Mouse (Mus musculus) myocyte (in vitro differentiated cells): ENCODE measurements at regions not wholly inside any gene's neighbourhood (a gene's known extent, or its start where the extent isn't known, plus 50 kb on each side); places are given as distances from the start of the nearest gene placed in this dataset.

Source experiments
- H3K27me3 ChIP-seq: one replicate; pipeline ENCODE4 v1.6.1; 2011; ENCODE audit not compliant: control insufficient read depth, insufficient read depth, insufficient read length
- H3K36me3 ChIP-seq: one replicate; pipeline ENCODE4 v1.6.1; 2011; ENCODE audit not compliant: control insufficient read depth, insufficient read depth
- H3K4me2 ChIP-seq: one replicate; pipeline ENCODE4 v1.6.1; 2011; ENCODE audit warnings: low read depth, control low read depth
- H3K4me3 ChIP-seq: one replicate; pipeline ENCODE4 v1.5.1; 2011; ENCODE audit warnings: mild to moderate bottlenecking, control low read depth, moderate library complexity
- H3K79me2 ChIP-seq: one replicate; pipeline ENCODE4 v1.6.1; 2011; ENCODE audit not compliant: control insufficient read depth, insufficient read depth
- H3ac ChIP-seq: one replicate; pipeline ENCODE4 v1.6.1; 2011; ENCODE audit not compliant: control insufficient read depth, insufficient read length
- CEBPB ChIP-seq: IDR thresholded peaks from 2 replicates; pipeline ENCODE4 v1.6.1; 2011; ENCODE audit warnings: mild to moderate bottlenecking, moderate library complexity; ENCODE audit not compliant: poor library complexity, insufficient read depth, severe bottlenecking
- E2F4 ChIP-seq: IDR thresholded peaks from one replicate; pipeline ENCODE4 v1.6.1; 2011; ENCODE audit warnings: mild to moderate bottlenecking, control low read depth, moderate library complexity; ENCODE audit not compliant: insufficient read depth
- MAX ChIP-seq: IDR thresholded peaks from one replicate; pipeline ENCODE4 v1.6.1; 2011; ENCODE audit warnings: low read depth, mild to moderate bottlenecking, control low read depth
- MYOD1 ChIP-seq, 3 experiments: IDR thresholded peaks; one replicate each; pipeline ENCODE4 v1.6.1; 2011; ENCODE audit warnings: control low read depth in 2 of 3, low read depth in 2 of 3, mild to moderate bottlenecking in 2 of 3, moderate library complexity in 1 of 3; ENCODE audit not compliant: insufficient read length in 2 of 3, control insufficient read depth in 1 of 3
- MYOG ChIP-seq, 3 experiments: IDR thresholded peaks; one replicate each; pipeline ENCODE4 v1.6.1; 2011; ENCODE audit warnings: control low read depth in 2 of 3, low read depth in 2 of 3, mild to moderate bottlenecking in 2 of 3; ENCODE audit not compliant: insufficient read length in 2 of 3, control insufficient read depth in 1 of 3, insufficient read depth in 1 of 3
- POLR2A ChIP-seq: IDR thresholded peaks from one replicate; pipeline ENCODE4 v1.6.1; 2011; ENCODE audit warnings: low read depth, mild to moderate bottlenecking, control low read depth, moderate library complexity; ENCODE audit not compliant: insufficient read length
- POLR2AphosphoS2 ChIP-seq: IDR thresholded peaks from one replicate; pipeline ENCODE4 v1.6.1; 2011; ENCODE audit warnings: low read depth, control low read depth; ENCODE audit not compliant: insufficient read length
- REST ChIP-seq: IDR thresholded peaks from one replicate; pipeline ENCODE4 v1.6.1; 2011; ENCODE audit warnings: mild to moderate bottlenecking, control low read depth, moderate library complexity; ENCODE audit not compliant: insufficient read depth, insufficient read length
- SRF ChIP-seq: IDR thresholded peaks from one replicate; pipeline ENCODE4 v1.6.1; 2011; ENCODE audit warnings: low read depth; ENCODE audit not compliant: control insufficient read depth, insufficient read length
- TCF12 ChIP-seq: IDR thresholded peaks from one replicate; pipeline ENCODE4 v1.6.1; 2011; ENCODE audit warnings: mild to moderate bottlenecking, control low read depth; ENCODE audit not compliant: poor library complexity, insufficient read depth, severe bottlenecking
- TCF3 ChIP-seq: IDR thresholded peaks from one replicate; pipeline ENCODE4 v1.6.1; 2011; ENCODE audit warnings: low read depth, control low read depth; ENCODE audit not compliant: insufficient read length
- USF1 ChIP-seq: IDR thresholded peaks from one replicate; pipeline ENCODE4 v1.6.1; 2011; ENCODE audit warnings: low read depth, mild to moderate bottlenecking, control low read depth, moderate library complexity

DNA sequence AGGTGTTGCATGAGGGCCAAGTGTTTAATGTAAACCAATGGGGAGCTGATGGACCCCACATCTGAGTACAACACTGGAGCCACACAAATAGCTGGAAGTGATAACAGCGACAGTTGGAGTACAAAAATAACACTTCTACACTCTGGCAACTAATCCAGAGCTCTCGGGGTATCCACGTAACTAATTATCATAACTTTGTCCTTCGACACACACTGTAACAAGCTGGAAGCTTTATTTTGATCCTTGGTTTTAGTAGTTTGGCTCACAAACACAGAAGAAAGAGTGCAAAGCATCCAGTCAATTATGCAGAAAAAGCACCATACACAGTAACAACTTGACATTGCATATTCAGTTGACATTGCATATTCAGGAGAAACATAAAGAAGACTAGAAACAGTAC, 884.8 kb upstream of the Celf2 start:
- Histone ChIP-seq H3K4me2 (no peak overlapping the region), H3K27me3 (no peaks in the 10 kb centered on the region), H3ac (no peak overlapping the region), H3K79me2 (no peaks in the 10 kb centered on the region), H3K36me3 (no peaks in the 10 kb centered on the region), H3K4me3 (no peak overlapping the region)
- TF ChIP-seq POLR2A, result no peak
- TF ChIP-seq E2F4, result no peak

DNA sequence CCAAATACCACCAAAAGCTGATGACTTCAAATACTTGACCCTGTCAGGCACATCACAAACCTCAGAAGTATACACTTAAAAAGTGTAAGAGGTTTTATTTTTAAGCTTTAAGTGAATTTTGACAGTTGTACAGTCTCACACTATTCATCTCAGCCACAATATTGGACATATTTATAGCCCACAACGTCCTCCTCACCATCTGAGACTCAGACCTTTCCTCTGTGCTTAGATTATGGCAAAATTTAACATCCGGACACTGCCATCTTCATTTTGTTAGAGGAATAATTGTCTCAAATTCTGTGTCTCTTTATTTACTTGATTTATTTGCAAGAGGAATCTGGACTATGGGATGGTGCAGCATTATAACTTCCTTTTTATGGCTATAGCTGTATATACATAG, 880.2 kb upstream of the Celf2 start:
- Histone ChIP-seq H3K4me3 (no peak overlapping the region), H3K27me3 (no peaks in the 10 kb centered on the region), H3ac (no peak overlapping the region), H3K79me2 (no peaks in the 10 kb centered on the region), H3K36me3 (no peaks in the 10 kb centered on the region), H3K4me2 (no peak overlapping the region)
- TF ChIP-seq REST, result no peak
- no peak for TF ChIP-seq TCF12
- TF ChIP-seq SRF, result no peak
- no peak for TF ChIP-seq POLR2A
- TF ChIP-seq E2F4, result no peak
- no peak for TF ChIP-seq CEBPB
- no peak for TF ChIP-seq MAX
- no peak for TF ChIP-seq POLR2AphosphoS2
- TF ChIP-seq USF1, result no peak
- no peak for TF ChIP-seq TCF3
- no peak for TF ChIP-seq MYOG (IDR thresholded peaks at IDR 0.05; ENCODE audit: control insufficient read depth in 1 of 3, insufficient read depth in 1 of 3, insufficient read length in 2 of 3, low read depth in 2 of 3)
- TF ChIP-seq MYOD1 (IDR thresholded peaks at IDR 0.05; ENCODE audit: control insufficient read depth in 1 of 3, insufficient read length in 2 of 3, low read depth in 2 of 3), result no peak

DNA sequence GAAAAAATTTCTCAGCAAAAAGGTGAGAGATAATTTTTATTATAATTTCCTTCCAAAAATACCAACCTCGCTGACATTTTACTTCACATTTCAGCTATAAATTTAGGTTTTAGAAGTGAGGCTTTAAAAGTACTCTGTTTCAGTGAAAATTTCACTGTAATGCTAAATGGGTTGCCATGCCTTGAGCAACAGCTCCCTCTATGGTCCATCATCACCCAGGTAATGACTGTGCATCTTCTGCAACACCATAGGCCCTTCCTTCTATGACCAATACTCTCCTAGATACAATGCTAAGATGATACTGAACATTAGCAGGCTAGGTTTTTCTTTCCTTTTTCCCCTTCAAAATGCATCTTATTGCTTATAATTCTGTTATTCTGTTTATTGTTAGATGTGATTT, 870.9 kb upstream of the Celf2 start:
- H3K4me2 ChIP-seq, result no peak overlapping the region
- H3K4me3 ChIP-seq, result no peak overlapping the region
- no peaks in the 10 kb centered on the region for H3K79me2 ChIP-seq
- TF ChIP-seq USF1 (no peak), MYOG (IDR thresholded peaks at IDR 0.05; ENCODE audit: control insufficient read depth in 1 of 3, insufficient read depth in 1 of 3, insufficient read length in 2 of 3, low read depth in 2 of 3) (no peak), E2F4 (no peak), TCF12 (no peak), TCF3 (no peak), MYOD1 (IDR thresholded peaks at IDR 0.05; ENCODE audit: control insufficient read depth in 1 of 3, insufficient read length in 2 of 3, low read depth in 2 of 3) (no peak), MAX (no peak), REST (no peak), POLR2A (no peak)
- no peaks in the 10 kb centered on the region for H3K36me3 ChIP-seq
- H3K27me3 ChIP-seq, result no peaks in the 10 kb centered on the region
- H3ac ChIP-seq, result no peak overlapping the region

DNA sequence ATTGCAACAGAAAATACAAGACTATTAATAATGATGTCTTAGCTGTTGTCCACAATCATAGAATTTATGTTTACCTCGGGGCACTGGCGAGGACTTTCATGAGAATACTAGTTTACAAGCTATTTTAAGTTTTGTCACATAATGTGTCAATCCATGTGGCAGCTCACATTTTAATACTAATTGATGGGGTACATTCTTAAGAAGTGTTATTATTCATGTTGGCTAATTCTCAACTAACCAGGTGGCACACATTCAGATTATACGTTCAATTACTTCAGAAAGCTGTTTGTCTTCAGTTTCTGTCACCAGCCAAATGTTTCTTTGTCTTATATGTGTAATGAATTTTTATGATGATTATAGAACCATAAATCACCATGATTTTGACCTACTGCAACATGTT, 870.2 kb upstream of the Celf2 start:
- no peaks in the 10 kb centered on the region for H3K27me3 ChIP-seq
- no peak overlapping the region for H3ac ChIP-seq
- H3K4me3 ChIP-seq, result no peak overlapping the region
- H3K4me2 ChIP-seq, result no peak overlapping the region
- TF ChIP-seq POLR2A (no peak), REST (no peak), TCF3 (no peak), MYOG (IDR thresholded peaks at IDR 0.05; ENCODE audit: control insufficient read depth in 1 of 3, insufficient read depth in 1 of 3, insufficient read length in 2 of 3, low read depth in 2 of 3) (no peak), SRF (no peak), TCF12 (no peak), POLR2AphosphoS2 (no peak), CEBPB (no peak), MYOD1 (IDR thresholded peaks at IDR 0.05; ENCODE audit: control insufficient read depth in 1 of 3, insufficient read length in 2 of 3, low read depth in 2 of 3) (no peak), E2F4 (no peak)
- no peaks in the 10 kb centered on the region for H3K79me2 ChIP-seq
- no peaks in the 10 kb centered on the region for H3K36me3 ChIP-seq

DNA sequence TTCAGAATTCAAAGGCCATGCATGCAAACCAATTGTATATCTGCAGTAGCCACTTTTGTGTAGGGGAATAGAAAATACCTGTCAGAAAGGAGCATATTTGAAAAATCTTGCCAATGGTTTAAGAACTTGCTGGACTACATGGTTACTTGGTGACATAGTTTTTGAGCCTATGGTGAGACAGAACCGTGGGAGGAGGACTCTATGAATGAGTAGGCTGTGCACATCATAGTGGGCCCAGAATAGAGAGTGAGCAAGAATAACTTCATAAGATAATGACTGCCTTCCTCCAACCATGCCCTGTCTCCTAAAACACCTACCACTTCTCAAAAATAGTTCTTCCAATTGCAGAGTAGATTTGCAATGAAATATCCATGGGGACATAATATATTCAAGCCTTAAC, 838.5 kb upstream of the Celf2 start:
- H3K27me3 ChIP-seq, result no peaks in the 10 kb centered on the region
- no peak overlapping the region for H3K4me3 ChIP-seq
- no peak for TF ChIP-seq E2F4
- TF ChIP-seq USF1, result no peak
- TF ChIP-seq MYOD1 (IDR thresholded peaks at IDR 0.05; ENCODE audit: control insufficient read depth in 1 of 3, insufficient read length in 2 of 3, low read depth in 2 of 3), result no peak
- no peak for TF ChIP-seq MYOG (IDR thresholded peaks at IDR 0.05; ENCODE audit: control insufficient read depth in 1 of 3, insufficient read depth in 1 of 3, insufficient read length in 2 of 3, low read depth in 2 of 3)
- no peak for TF ChIP-seq CEBPB
- no peak for TF ChIP-seq SRF
- no peak for TF ChIP-seq REST
- no peak for TF ChIP-seq POLR2AphosphoS2
- no peak for TF ChIP-seq POLR2A
- no peak for TF ChIP-seq TCF12
- no peak for TF ChIP-seq TCF3
- no peak for TF ChIP-seq MAX
- no peaks in the 10 kb centered on the region for H3K79me2 ChIP-seq
- H3K36me3 ChIP-seq, result no peaks in the 10 kb centered on the region
- no peak overlapping the region for H3ac ChIP-seq
- H3K4me2 ChIP-seq, result no peak overlapping the region
